Mouse (Mus musculus): ENCODE results near the gene Prx. TPM values are rescaled to one million over a fixed set of nuclear protein-coding genes. Genes with fewer than 3 reads are reported as not detected.

The Prx gene
- total and polyA plus RNA-seq, 3 experiments = 0.17 to 0.41 (median 0.21) TPM

DNA sequence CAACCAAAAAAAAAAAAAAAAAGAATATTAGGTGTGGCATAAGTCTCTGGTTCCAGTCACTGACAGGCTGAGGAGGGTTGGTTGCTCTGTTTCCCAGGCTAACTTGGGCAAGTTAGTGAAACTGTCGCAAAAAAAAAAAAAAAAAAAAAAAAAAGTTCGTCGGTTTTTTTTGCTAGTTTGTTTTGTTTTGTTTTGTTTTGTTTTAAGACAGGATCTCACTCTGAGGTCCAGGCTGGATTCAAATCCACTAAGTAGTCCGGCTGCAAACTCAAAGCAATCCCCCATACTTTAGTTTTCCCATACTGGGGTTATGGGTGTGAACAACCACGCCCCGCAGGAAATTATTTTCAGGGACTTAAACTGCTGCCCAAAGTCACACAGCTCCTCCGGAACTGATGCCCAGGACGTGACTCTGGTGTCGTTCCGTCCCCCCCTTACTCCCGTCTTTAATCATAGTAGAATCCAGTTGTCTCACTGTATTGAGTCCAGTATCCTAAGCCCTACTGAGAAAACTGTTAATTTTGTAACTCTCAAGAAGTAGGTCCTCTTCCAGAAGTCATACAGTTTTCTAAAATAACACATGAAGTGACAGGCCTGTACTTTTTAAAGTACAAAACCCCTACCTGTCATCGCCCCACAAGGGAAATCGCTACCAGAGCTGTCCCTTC lies 12.9 kb upstream of the Prx start (continued):
- TF ChIP-seq RCOR1 (conservative IDR thresholded peaks at IDR 0.05; ENCODE audit: low read depth, low read length) (peak; percentile 67; the same call in 1 of the 2 replicates), POLR2AphosphoS2 (IDR thresholded peaks at IDR 0.05; ENCODE audit: low read depth, low read length) (no peak), HCFC1 (IDR thresholded peaks at IDR 0.05; ENCODE audit: low read depth, low read length) (no peak), TCF12 (IDR thresholded peaks at IDR 0.05; ENCODE audit: low read depth, low read length) (no peak), JUND (conservative IDR thresholded peaks at IDR 0.05; ENCODE audit: low read depth, low read length) (no peak), CHD2 (IDR thresholded peaks at IDR 0.05; ENCODE audit: low read length) (no peak), NRF1 (IDR thresholded peaks at IDR 0.05; ENCODE audit: low read depth, low read length) (no peak), ETS1 (conservative IDR thresholded peaks at IDR 0.05; ENCODE audit: low read depth, low read length) (no peak; the same call in 1 of the 2 replicates), E2F4 (IDR thresholded peaks at IDR 0.05; ENCODE audit: insufficient replicate concordance, low read depth, low read length) (no peak), ZC3H11A (IDR thresholded peaks at IDR 0.05; ENCODE audit: low read depth, low read length) (no peak), MAZ (IDR thresholded peaks at IDR 0.05; ENCODE audit: low read depth, low read length) (no peak), ZKSCAN1 (IDR thresholded peaks at IDR 0.05; ENCODE audit: borderline replicate concordance, low read depth, low read length) (no peak), MXI1 (IDR thresholded peaks at IDR 0.05; ENCODE audit: low read depth, low read length) (peak; percentile 63)

DNA sequence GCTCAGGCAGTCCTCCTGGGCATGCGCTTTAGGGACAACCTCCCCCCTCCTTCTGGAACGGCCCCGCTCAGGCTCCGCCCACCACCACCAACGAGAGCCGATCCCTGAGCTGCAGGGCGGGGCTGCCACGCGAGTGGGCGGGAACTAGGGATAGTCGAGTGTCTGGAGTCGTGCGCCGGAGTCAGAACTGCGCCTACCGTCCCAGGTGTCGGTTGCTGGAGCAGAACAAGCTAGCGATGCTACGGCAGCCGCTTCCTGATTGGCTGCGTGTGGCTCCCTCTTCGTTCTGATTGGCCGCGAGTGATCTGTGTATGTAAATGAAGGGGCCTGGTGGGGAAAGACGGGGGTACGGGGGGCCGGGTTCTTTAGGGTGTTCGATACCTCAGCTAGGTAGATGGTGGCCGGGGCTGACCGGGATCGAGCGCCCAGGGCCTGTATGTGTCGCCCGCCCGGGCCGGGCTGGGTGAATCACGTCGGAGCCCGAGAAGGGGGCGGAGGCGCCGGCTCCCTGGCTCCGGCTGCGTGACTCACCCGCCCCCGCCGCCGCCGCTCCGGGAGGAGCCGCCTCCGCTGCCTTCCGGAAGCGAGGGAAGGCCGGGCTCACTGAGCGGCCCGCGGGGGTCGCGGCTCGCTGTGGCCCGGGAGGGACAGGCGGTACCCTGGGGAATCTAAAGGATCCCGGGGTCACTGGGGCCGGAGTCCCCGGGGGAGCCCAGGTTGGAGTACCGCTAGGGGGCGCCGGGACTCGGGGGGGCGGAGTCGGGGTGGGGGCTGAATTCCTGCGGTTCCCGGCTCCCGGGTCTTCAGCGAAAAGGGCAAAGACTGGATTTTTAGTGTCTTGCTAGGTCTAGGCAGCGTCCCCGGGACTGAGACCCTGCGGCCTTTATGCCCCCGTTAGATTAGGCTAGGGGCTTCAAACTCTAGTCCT lies 12.1 kb upstream of the Prx start, which contains the start of gene Sertad1:
TSS of gene Sertad1 (plus strand) at position 141 of the 928 bp plus-strand sequence.
- H3K4me1 ChIP-seq (ENCODE audit: control insufficient read depth in 1 of 2, insufficient read depth in 2 of 2) = peaks cover 5 to 47% of the 10 kb centered on the region in 2 experiments
- dilution Hi-C loops (cut with MboI; ENCODE audit: extremely low pct_ligation_motif_present, extremely low pct_unique_long_range_greater_than_20kb, low sequenced_read_pairs) = no loop called here
- peak; percentile 85 for TF ChIP-seq MAZ (IDR thresholded peaks at IDR 0.05; ENCODE audit: low read depth, low read length)
- no peak for TF ChIP-seq MAFK (IDR thresholded peaks at IDR 0.05; ENCODE audit: insufficient replicate concordance, low read length)
- peak; percentile 94 for TF ChIP-seq TCF12 (IDR thresholded peaks at IDR 0.05; ENCODE audit: low read depth, low read length)
- TF ChIP-seq GABPA (IDR thresholded peaks at IDR 0.05; ENCODE audit: insufficient replicate concordance, low read depth, low read length) = no peak
- TF ChIP-seq ZMIZ1 (IDR thresholded peaks at IDR 0.05; ENCODE audit: low read depth, low read length) = peak; percentile 95
- 0 out of 2 replicates have a peak, but pooled peaks have one; percentile 4 for TF ChIP-seq KAT2A (IDR thresholded peaks at IDR 0.05; ENCODE audit: insufficient replicate concordance, low read length)
- peak; percentile 60 for TF ChIP-seq BHLHE40 (IDR thresholded peaks at IDR 0.05; ENCODE audit: low read depth, low read length)
- TF ChIP-seq EP300 (IDR thresholded peaks at IDR 0.05; ENCODE audit: low read length) = no peak
- TF ChIP-seq SMC3 (IDR thresholded peaks at IDR 0.05; ENCODE audit: low read depth, low read length) = no peak; the same call in 1 of the 2 replicates
- TF ChIP-seq TBP (conservative IDR thresholded peaks at IDR 0.05; ENCODE audit: low read depth, low read length) = peak; percentile 92
- TF ChIP-seq IRF4 (IDR thresholded peaks at IDR 0.05; ENCODE audit: low read depth, low read length) = peak; percentile 19; the same call in 1 of the 2 replicates
- no peak; the same call in 1 of the 2 replicates for TF ChIP-seq SIN3A (IDR thresholded peaks at IDR 0.05; ENCODE audit: low read length)
- peak; percentile 93 for TF ChIP-seq NRF1 (IDR thresholded peaks at IDR 0.05; ENCODE audit: low read depth, low read length)
- 0 out of 2 replicates have a peak, but pooled peaks have one; percentile 12 for TF ChIP-seq UBTF (IDR thresholded peaks at IDR 0.05; ENCODE audit: low read depth, low read length)
- TF ChIP-seq ELF1 (IDR thresholded peaks at IDR 0.05; ENCODE audit: low read depth, low read length) = peak; percentile 70
- TF ChIP-seq JUN (IDR thresholded peaks at IDR 0.05; ENCODE audit: insufficient read depth, low read depth, low read length) = no peak
- peak; percentile 59 for TF ChIP-seq MAX (IDR thresholded peaks at IDR 0.05; ENCODE audit: low read length)
- no peak for TF ChIP-seq ETS1 (conservative IDR thresholded peaks at IDR 0.05; ENCODE audit: low read depth, low read length)
- TF ChIP-seq JUND (conservative IDR thresholded peaks at IDR 0.05; ENCODE audit: low read depth, low read length) = no peak
- TF ChIP-seq RCOR1 (conservative IDR thresholded peaks at IDR 0.05; ENCODE audit: low read depth, low read length) = no peak
- no peak for TF ChIP-seq CHD1 (IDR thresholded peaks at IDR 0.05; ENCODE audit: low read depth, low read length)
- TF ChIP-seq RAD21 (IDR thresholded peaks at IDR 0.05; ENCODE audit: low read depth, low read length) = no peak
- no peak for TF ChIP-seq ZC3H11A (IDR thresholded peaks at IDR 0.05; ENCODE audit: low read depth, low read length)
- peak; percentile 57 for TF ChIP-seq MXI1 (IDR thresholded peaks at IDR 0.05; ENCODE audit: low read depth, low read length)
- no peak; the same call in 1 of the 2 replicates for TF ChIP-seq MEF2A (IDR thresholded peaks at IDR 0.05; ENCODE audit: borderline replicate concordance, low read depth, low read length)
- peak; percentile 97 for TF ChIP-seq POLR2AphosphoS2 (IDR thresholded peaks at IDR 0.05; ENCODE audit: low read depth, low read length)

More for the DNA sequence above, 12.1 kb upstream of the Prx start, which contains the start of gene Sertad1:
- Histone ChIP-seq H3K4me3 (replicated peaks in 1 of 3; ENCODE audit: low read depth in 2 of 3, low read length in 2 of 3, poor library complexity in 1 of 3) (peak within 1 kb of the TSS; percentile 59 to 78 (median 69)), H3K36me3 (replicated peaks in 1 of 2; ENCODE audit: control insufficient read depth in 1 of 2, insufficient read depth in 1 of 2, low read length in 1 of 2) (peaks cover 0 to 10% of the 10 kb centered on the region in 2 experiments), H3K27me3 (replicated peaks) (no peaks in the 10 kb centered on the region), H3K27ac (ENCODE audit: insufficient read depth, low read depth) (peak within 1 kb of the TSS; percentile 31), H3K9ac (ENCODE audit: insufficient read depth, low read depth) (peak within 1 kb of the TSS; percentile 77), H3K4me2 (ENCODE audit: insufficient read depth, low read depth, poor library complexity, severe bottlenecking) (peak within 1 kb of the TSS; percentile 87), H3K79me2 (replicated peaks; ENCODE audit: control insufficient read depth, extremely low read depth, insufficient read depth, poor library complexity, severe bottlenecking) (no peaks in the 10 kb centered on the region), H3K9me3 (replicated peaks; ENCODE audit: low read length) (no peaks in the 10 kb centered on the region)
- DNase-seq (ENCODE audit: extremely low read depth) = peak; percentile 99
- in situ Hi-C loops (cut with MboI; ENCODE audit: low pct_ligation_motif_present, low pct_unique_long_range_greater_than_20kb, low sequenced_read_pairs) = no loop called here
